Mouse (Mus musculus) T-cell, adult 2 months (primary cell): ENCODE measurements around the gene Rfesd.

ENCODE experiments used
- DNase-seq: peaks from one replicate; pipeline ENCODE4 v3.0.0; 2022; ENCODE audit warnings: low spot score

Rfesd gene

DNA sequence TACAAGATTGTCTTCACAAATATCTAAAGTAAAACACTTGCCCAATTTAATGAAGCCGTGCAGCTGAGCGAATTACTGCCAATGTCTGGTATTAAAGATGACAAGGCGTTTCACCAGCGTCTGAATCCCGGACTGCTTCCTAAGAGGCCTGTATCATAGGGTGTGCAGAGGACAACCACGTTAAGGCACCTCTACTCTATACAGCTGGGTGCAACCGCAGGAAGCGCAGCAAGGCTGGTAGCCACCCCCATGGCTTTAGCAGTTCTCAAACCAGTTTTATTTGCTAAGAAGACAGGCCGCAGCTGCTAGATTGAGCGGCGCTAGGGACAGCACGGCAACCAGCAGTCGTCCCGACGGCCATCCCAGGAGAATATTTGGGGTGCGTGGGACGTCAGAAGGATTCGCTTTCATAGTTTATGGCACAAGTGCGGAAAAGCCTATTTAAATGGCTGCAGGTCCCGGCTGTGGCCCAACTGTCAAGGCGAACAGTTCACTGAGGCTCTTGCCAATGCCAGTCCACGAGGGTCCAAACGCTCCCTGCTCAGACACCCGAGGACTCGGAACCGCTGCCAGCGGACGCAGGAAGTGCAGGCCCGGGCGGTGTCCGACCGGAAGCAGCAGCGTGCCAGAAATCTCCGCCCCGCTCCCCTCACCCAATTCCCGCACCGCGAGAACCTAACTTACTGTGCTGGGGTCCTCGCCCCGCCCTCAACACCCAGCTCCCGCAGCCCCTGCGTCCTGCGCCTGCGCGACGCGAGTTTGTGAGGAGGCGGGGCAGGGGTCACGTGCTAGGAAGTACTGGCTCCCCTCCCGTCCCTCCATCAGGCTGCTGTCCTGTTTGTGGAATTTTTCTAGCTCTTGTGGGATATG lies at the start of gene Rfesd:
TSS of gene Rfesd (minus strand) at position 746 of the 870 bp plus-strand sequence.
- DNase-seq, result peak; percentile 98

DNA sequence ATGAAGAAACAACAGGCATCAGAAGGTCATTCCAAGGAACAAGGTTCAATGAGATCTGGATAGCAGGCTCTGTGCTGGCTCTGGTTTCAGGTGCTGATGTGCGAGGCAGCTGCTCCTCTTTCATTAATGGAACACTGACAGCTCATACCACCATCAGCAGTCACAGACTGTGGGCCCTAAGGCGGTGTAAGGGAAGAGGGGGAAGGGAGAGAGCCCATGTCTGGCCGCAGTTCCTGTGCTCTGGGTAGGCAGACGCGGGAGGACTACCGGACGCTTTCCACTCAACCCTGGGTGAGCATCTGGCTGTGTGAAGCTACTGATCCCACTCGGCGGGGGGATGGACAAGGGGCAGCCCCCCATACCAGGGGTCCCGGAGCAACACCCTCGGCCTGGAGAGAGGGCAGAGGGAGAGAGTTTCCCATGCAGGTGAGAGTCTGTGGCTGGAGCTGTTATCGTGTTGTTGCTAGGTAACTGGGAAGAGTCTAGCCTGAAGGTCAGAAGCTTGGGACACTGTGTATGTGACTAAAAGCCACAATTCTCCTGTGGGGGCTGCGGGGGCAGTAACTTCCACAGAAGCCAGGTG lies 45.9 kb upstream of the Rfesd start:
- DNase-seq, result no peak

GRCm38 (mm10) chr13:76063548-76063947 lies 45.0 kb upstream of the Rfesd start:
- no peak for DNase-seq

GRCm38 (mm10) chr13:76062569-76062968 lies 44.0 kb upstream of the Rfesd start:
- no peak for DNase-seq

- DNase-seq, result no peak
Observed at GRCm38 (mm10) chr13:76062126-76062525, 43.6 kb upstream of the Rfesd start.

DNA sequence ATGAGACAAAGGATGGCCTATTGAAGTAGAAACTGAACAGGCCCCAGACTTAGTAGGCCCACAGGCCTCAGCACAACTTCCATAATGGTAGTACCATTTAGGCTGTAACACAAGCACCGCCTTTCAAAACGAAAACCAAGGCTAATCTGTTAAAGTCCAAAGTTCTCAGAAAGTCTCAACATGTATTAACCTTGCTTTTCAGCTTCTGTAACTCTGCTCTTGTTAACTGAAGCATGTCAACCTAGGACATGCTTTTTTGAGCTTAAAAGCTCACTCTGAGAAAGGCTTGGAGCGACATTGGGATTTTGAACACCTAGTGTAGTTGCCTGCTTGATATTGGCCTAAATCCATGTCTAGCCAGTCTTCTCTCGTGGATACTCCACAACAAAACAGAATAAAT lies 41.1 kb upstream of the Rfesd start:
- DNase-seq, result no peak

- no peak for DNase-seq
Observed at GRCm38 (mm10) chr13:76057267-76058069, 38.9 kb upstream of the Rfesd start.

GRCm38 (mm10) chr13:76056896-76057266 lies 38.4 kb upstream of the Rfesd start, which contains the start of gene Gpr150:
TSS of gene Gpr150 (minus strand) at chr13:76056996.
- no peak for DNase-seq

DNA sequence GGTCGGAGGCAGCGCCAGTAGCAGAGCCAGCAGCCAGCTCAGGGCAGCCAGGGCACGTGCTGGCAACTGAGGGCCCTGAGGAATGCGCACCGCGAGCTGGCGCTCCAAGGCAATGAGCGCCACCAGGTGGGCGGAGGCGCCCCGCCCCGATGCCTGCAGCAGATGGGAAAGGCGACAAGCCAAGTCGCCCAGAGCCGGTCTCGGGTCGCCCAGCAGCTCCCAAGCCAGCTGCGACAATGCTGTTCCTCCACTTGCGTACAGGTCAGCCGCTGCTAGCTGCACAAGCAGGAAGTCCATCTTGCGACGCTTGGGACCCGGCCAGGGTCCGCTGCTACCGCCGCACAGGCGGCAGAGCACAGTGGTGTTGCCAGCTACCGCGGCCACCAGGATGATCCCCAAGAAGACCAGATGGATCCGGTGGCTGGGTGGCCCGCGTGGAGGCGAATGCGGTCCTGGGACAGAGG lies 37.8 kb upstream of the Rfesd start:
- peak; percentile 44 for DNase-seq

DNA sequence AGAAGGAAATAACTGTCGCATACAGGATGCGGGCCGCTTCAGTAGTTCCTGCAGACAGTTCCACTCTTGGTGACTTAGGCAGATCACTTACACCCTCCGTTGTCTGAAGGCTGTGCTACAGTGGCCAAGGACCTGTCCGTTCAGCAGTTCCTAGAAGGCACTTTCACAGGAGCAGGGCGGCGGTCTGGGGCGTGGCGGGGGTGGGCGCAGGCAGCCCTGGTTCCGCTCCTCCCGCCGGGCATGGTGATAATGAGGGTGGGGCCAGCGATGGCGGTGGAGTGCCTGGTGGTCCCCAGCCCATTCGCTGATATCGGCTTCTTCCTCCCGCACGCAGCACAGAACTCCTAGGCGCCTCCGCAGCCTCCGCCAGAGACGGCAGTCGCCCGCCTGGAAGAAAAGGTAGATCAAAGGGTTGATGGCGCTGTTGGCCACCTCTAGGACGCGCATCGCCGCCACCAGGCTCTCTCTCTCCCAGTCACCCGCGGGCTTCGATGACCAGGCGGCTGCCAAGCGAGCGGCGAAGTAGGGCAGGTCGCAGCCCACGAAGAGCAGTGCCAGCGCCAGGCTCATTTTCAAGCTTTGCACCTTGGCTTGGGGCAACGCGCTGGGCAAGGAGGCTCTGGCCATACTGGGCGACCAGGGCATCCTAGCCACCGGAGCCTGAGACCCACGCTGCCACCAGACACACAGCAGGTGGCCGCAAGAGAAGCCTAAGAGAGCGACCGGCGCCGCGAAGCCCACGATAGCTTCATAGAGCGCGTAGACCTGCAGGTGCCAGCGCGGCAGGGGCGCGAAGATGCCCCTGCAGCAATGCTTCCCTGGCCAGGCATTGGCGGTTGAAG lies 37.1 kb upstream of the Rfesd start:
- DNase-seq, result no peak

- DNase-seq, result no peak
Observed at GRCm38 (mm10) chr13:76044971-76045370, 26.5 kb upstream of the Rfesd start.

DNA sequence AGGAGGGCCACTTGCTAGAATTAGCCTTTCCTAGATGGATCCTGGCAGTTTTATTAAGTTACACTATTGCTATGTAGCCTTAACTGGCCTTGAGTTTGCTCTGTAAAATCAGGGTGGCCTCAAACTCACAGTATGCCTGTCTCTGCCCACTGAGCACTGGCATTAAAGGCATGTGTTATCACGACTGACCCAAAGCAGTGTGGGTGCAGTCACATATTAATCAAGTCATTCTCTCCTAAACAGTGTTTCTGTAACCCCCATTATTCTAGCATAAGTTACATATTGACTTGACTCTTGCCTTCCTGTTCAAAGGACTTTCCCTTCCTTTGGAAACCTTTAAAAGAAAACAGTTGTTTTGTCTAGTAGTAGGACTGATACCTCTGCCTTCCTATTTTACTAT lies 23.9 kb upstream of the Rfesd start:
- no peak for DNase-seq

DNA sequence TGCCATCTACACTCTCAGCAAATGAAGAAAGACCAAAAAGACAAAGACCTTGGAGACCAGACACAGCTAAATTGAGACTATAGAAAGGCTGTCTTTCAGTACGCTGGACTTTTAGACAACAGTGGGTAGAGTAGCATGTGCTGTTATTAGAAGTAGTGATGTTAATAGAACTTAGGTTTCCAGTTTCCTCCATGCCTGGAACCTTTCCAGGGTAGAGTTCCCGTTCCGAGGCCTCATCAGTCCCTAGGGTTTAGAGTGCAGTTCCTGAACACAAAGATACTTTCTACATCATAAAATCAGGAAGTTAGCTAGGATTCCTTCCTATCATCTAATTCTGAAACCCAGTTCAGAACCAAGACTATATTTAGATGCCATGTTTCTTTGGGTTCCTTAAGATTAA lies 6.1 kb upstream of the Rfesd start:
- DNase-seq, result no peak

- no peak for DNase-seq
Observed at GRCm38 (mm10) chr13:76021782-76022181, 3.3 kb upstream of the Rfesd start.

GRCm38 (mm10) chr13:76018844-76019400 lies 403 bp upstream of the Rfesd start:
- DNase-seq, result peak; percentile 3

- no peak for DNase-seq
Observed at GRCm38 (mm10) chr13:76017465-76017864, 1.1 kb downstream of the Rfesd start.

- DNase-seq, result no peak
Observed at GRCm38 (mm10) chr13:76014511-76014910, 4.0 kb downstream of the Rfesd start.

GRCm38 (mm10) chr13:76003272-76003671 lies 15.2 kb downstream of the Rfesd start:
- no peak for DNase-seq

- DNase-seq, result no peak
Observed at GRCm38 (mm10) chr13:75992169-75993028, 26.1 kb downstream of the Rfesd start.

DNA sequence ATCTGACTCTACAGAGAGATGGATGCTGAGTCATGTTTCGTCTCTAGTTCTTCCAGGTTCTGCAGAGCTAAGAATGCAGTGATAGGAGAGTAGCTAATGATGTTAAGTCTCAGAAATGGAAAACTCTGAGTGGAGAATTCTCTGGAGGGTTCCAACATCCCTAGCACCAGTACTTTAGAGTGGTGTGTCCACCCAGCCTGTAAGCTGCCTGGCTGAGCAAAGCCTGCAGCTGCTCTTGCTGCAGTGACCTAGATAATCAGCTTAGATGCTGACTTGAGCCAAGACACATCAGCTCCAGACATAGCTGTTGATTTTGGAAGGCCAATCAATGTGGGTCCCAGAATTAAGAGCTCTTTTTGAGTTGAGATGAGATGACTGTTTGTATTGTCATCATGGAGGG lies 30.4 kb downstream of the Rfesd start:
- DNase-seq, result no peak
